Mouse (Mus musculus) kidney, adult 2 months (tissue): ENCODE data around the gene Efcab2.

Source experiments
- CTCF ChIP-seq: fragments of 200-500 bp; conservative IDR thresholded peaks from 2 replicates; pipeline ENCODE4 v1.5.1; 2011; ENCODE audit warnings: low read depth, mild to moderate bottlenecking, control low read depth, low read length, moderate library complexity, mixed read lengths; ENCODE audit not compliant: insufficient read depth, insufficient read length
- POLR2A ChIP-seq: fragments of 200-500 bp; IDR thresholded peaks from one replicate; pipeline ENCODE4 v1.6.1; 2011; ENCODE audit warnings: low read depth, low read length, control low read depth

DNA sequence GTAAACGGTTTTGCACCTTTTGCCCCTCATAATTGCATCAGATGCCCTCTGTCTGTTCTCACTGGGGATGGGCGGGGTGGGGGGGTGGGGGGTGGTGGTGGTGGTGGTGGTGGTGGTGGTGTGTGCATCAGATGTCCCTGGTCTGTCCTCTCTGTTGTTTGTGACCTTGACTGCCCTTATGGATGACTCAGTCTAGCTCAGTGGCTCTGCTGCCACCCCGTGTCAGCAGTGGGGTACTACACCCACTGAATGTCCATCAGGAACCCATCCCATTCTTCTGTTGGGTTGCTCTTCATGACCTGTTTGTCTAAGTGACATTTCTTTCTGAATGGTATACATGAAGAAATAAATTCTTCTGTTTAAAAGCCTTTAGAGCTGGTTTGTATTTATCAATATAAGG, 43.3 kb downstream of the Efcab2 start:
- TF ChIP-seq CTCF (peak; percentile 98), POLR2A (no peak)
